Comparison of ENCODE assay signal across 17 mouse cellular contexts in genomic region chr14:36921346-36922049, GRCm38 (mm10).
"Had no signal": no experiment of that assay in that cellular context is flagged by ENCODE, and none has a peak within 500 bp of the region (broad histone marks: within the 10 kb centered on the region; RNA-seq: fewer than 3 reads in every experiment).

No protein-coding gene starts in this region.

- H3K27ac ChIP-seq: left cerebral cortex, adult 2 months; limb, embryonic 10.5 days; liver, embryonic 14.5 days; macrophage; midbrain, embryonic 12.5 days; stomach, postnatal 0 days had no signal

- H3K4me3 ChIP-seq: left cerebral cortex, adult 2 months; limb, embryonic 10.5 days; megakaryocyte, embryonic 14.5 days; midbrain, embryonic 12.5 days had no signal

- H3K9me3 ChIP-seq: limb, embryonic 10.5 days; megakaryocyte, embryonic 14.5 days; midbrain, embryonic 12.5 days had no signal

- H3K27me3 ChIP-seq: megakaryocyte, embryonic 14.5 days; midbrain, embryonic 12.5 days had no signal

- DNase-seq: kidney, postnatal 10 days; lung, adult 2 months; lung, postnatal 10 days; right cerebral cortex, adult 18-20 months; right cerebral cortex, postnatal 25 days; thymus, adult 2 months; thymus, postnatal 36 days had no signal

- ATAC-seq: inflammation-experienced regulatory T-cells, adult 6 months; intestine, postnatal 0 days; midbrain, embryonic 16.5 days had no signal

- H3K4me1 ChIP-seq: midbrain, embryonic 12.5 days had no signal

- H3K9ac ChIP-seq: liver, embryonic 14.5 days; midbrain, embryonic 12.5 days had no signal

- H3K4me2 ChIP-seq: midbrain, embryonic 12.5 days had no signal
